Mouse (Mus musculus) telencephalon, adult 2 months (tissue): ENCODE results near the gene Tfip11.
A peak's percentile ranks its signal among the peaks of the same experiment; 100 is the strongest.

Source experiments
- DNase-seq: peaks from one replicate; pipeline ENCODE4 v3.0.0-alpha.2; 2011; ENCODE audit warnings: low read depth, low spot score

Tfip11 gene

GRCm38 (mm10) chr5:112320379-112320778 is 5.8 kb upstream of the Tfip11 start:
- no peak for DNase-seq

- DNase-seq = peak; percentile 96
Measured at GRCm38 (mm10) chr5:112320936-112321335, 5.2 kb upstream of the Tfip11 start.

GRCm38 (mm10) chr5:112321376-112321775 is 4.8 kb upstream of the Tfip11 start:
- no peak for DNase-seq

GRCm38 (mm10) chr5:112323246-112323645 is 2.9 kb upstream of the Tfip11 start:
- DNase-seq = no peak

GRCm38 (mm10) chr5:112324637-112325545 is 1.3 kb upstream of the Tfip11 start:
- no peak for DNase-seq

GRCm38 (mm10) chr5:112326446-112327009 is 370 bp downstream of the Tfip11 start:
- no peak for DNase-seq

GRCm38 (mm10) chr5:112327854-112328253 is 1.7 kb downstream of the Tfip11 start:
- DNase-seq = no peak

- DNase-seq = no peak
Measured at GRCm38 (mm10) chr5:112329805-112330564, 3.8 kb downstream of the Tfip11 start.

GRCm38 (mm10) chr5:112335473-112335872 is 9.3 kb downstream of the Tfip11 start:
- no peak for DNase-seq

GRCm38 (mm10) chr5:112337004-112337403 is 10.8 kb downstream of the Tfip11 start:
- DNase-seq = no peak

- no peak for DNase-seq
Measured at GRCm38 (mm10) chr5:112339215-112339614, 13.1 kb downstream of the Tfip11 start.

- no peak for DNase-seq
Measured at GRCm38 (mm10) chr5:112342463-112343204, 16.5 kb downstream of the Tfip11 start, which contains the start of the genes Srrd and Hps4. Srrd (minus strand) TSS chr5:112343040. Hps4 (plus strand) TSS chr5:112343083.

- DNase-seq = no peak
Measured at GRCm38 (mm10) chr5:112343205-112343595, 17.0 kb downstream of the Tfip11 start.

GRCm38 (mm10) chr5:112344092-112344960 is 18.2 kb downstream of the Tfip11 start:
- DNase-seq = peak; percentile 77

GRCm38 (mm10) chr5:112346211-112346965 is 20.2 kb downstream of the Tfip11 start:
- no peak for DNase-seq

GRCm38 (mm10) chr5:112349169-112349568 is 23.0 kb downstream of the Tfip11 start:
- DNase-seq = no peak

GRCm38 (mm10) chr5:112355493-112355892 is 29.3 kb downstream of the Tfip11 start:
- DNase-seq = no peak

- no peak for DNase-seq
Measured at GRCm38 (mm10) chr5:112355910-112356309, 29.8 kb downstream of the Tfip11 start, which contains the start of gene Gm6583. Gm6583 (minus strand) TSS chr5:112356033.

- DNase-seq = no peak
Measured at GRCm38 (mm10) chr5:112356322-112356721, 30.2 kb downstream of the Tfip11 start.

GRCm38 (mm10) chr5:112359520-112359919 is 33.4 kb downstream of the Tfip11 start:
- no peak for DNase-seq
